13 mouse cellular contexts compared by ENCODE assay signal in genomic region chr19:56265149-56265548, GRCm38 (mm10). TPM values are rescaled to one million over a fixed set of nuclear protein-coding genes. Genes with fewer than 3 reads are reported as not detected.
DNase-seq lines count a peak whose midpoint lies in the region; ATAC-seq lines count a peak whose summit lies in the region.
"Had no signal": no experiment of that assay in that cellular context is flagged by ENCODE, and none has a peak within 500 bp of the region (broad histone marks: within the 10 kb centered on the region; RNA-seq: fewer than 3 reads in every experiment).

No protein-coding gene starts in this region.

- WGBS in kidney, embryonic 16.5 days = 62% methylated on average over 5 of the region's 5 CpGs

- H3K27ac ChIP-seq in kidney, embryonic 16.5 days (ENCODE audit: low read length) = peak overlapping the region; percentile 82
- H3K27ac ChIP-seq: embryonic facial prominence, embryonic 13.5 days; forebrain, embryonic 15.5 days; heart, adult 2 months; neural tube, embryonic 12.5 days had no signal

- no peak overlapping the region for H3K4me3 ChIP-seq in kidney, embryonic 16.5 days (ENCODE audit: low read length)
- H3K4me3 ChIP-seq: embryonic facial prominence, embryonic 13.5 days; forebrain, embryonic 15.5 days; heart, adult 2 months; neural tube, embryonic 12.5 days had no signal

- no peak overlapping the region for H3K4me2 ChIP-seq in kidney, embryonic 16.5 days (replicated peaks; ENCODE audit: low read depth, low read length)
- H3K4me2 ChIP-seq: embryonic facial prominence, embryonic 13.5 days; forebrain, embryonic 15.5 days; neural tube, embryonic 12.5 days had no signal

- H3K4me1 ChIP-seq in kidney, embryonic 16.5 days (ENCODE audit: insufficient read depth, low read length) = peaks cover 11% of the 10 kb centered on the region; the same call in 1 of the 2 replicates
- H3K4me1 ChIP-seq: embryonic facial prominence, embryonic 13.5 days; forebrain, embryonic 15.5 days; neural tube, embryonic 12.5 days had no signal

- H3K36me3 ChIP-seq in kidney, embryonic 16.5 days (ENCODE audit: insufficient read depth, low read length) = no peaks in the 10 kb centered on the region
- H3K36me3 ChIP-seq: embryonic facial prominence, embryonic 13.5 days; forebrain, embryonic 15.5 days; neural tube, embryonic 12.5 days had no signal

- no peaks in the 10 kb centered on the region for H3K9me3 ChIP-seq in kidney, embryonic 16.5 days (ENCODE audit: low read length)
- H3K9me3 ChIP-seq: embryonic facial prominence, embryonic 13.5 days; forebrain, embryonic 15.5 days; neural tube, embryonic 12.5 days had no signal

- peak; percentile 50; the same call in 1 of the 2 replicates for ATAC-seq in kidney, embryonic 16.5 days (ENCODE audit: low FRiP score, low TSS enrichment)
- ATAC-seq in activated CD4-positive, CD25-positive, alpha-beta regulatory T cell, adult 4 months = no peak
- ATAC-seq: forebrain, embryonic 15.5 days had no signal

- DNase-seq in kidney, adult 11 months = no peak
- peak; percentile 14 to 32 for DNase-seq in B cell, adult 2 months
- peak; percentile 26 for DNase-seq in embryo, embryonic 10.5 days (ENCODE audit: low spot score)
- peak; percentile 48 to 49 for DNase-seq in lung, postnatal 4 days
- no peak for DNase-seq in adipocyte (ENCODE audit: low spot score)
- no peak for DNase-seq in layer of hippocampus, adult 9-10 months (ENCODE audit: low spot score)
- DNase-seq: adrenal gland, adult 2 months; heart, adult 2 months had no signal

- H3K9ac ChIP-seq in kidney, embryonic 16.5 days (replicated peaks; ENCODE audit: low read length) = no peak overlapping the region
- H3K9ac ChIP-seq: embryonic facial prominence, embryonic 13.5 days; forebrain, embryonic 15.5 days; neural tube, embryonic 12.5 days had no signal

- H3K27me3 ChIP-seq in kidney, embryonic 16.5 days (ENCODE audit: insufficient read depth, low read length) = no peaks in the 10 kb centered on the region
- H3K27me3 ChIP-seq: forebrain, embryonic 15.5 days; neural tube, embryonic 12.5 days had no signal

RNA-seq across cellular contexts. Expression of gene Habp2, which starts 21.8 kb away (rescaled TPM):
- polyA plus RNA-seq in kidney, embryonic 16.5 days (2015; fragmentation: Nextera tagmentation; extraction: Ambion mirVana) = 46.3 and 50.5 TPM in 2 replicates
- not detected for polyA plus RNA-seq in activated CD4-positive, CD25-positive, alpha-beta regulatory T cell, adult 4 months (2017; shearing (Covaris generic))
- polyA plus RNA-seq: embryonic facial prominence, embryonic 13.5 days; forebrain, embryonic 15.5 days; heart, adult 2 months; neural tube, embryonic 12.5 days had no signal

Comparison
In these comparisons a context has a peak if more than half of its experiments do, and no peak if none do; other contexts are left out.
1. DNase-seq: peak in B cell, adult 2 months (2 of 2), embryo, embryonic 10.5 days (single experiment) and lung, postnatal 4 days (2 of 2); none in kidney, adult 11 months (single experiment), adipocyte (single experiment) and layer of hippocampus, adult 9-10 months (single experiment).
2. RNA of gene Habp2, which starts 21.8 kb away (polyA plus RNA-seq): 46.3 to 50.5 TPM in kidney, embryonic 16.5 days; not detected in activated CD4-positive, CD25-positive, alpha-beta regulatory T cell, adult 4 months; every median in the first group is over 10 times any median in the second.